Mouse (Mus musculus) ovary, postnatal 10 days (tissue): ENCODE measurements around the gene Mylk3.

ENCODE experiments used
- DNase-seq: peaks from one replicate; pipeline ENCODE4 v3.0.0; 2022; ENCODE audit warnings: low spot score

The Mylk3 gene

GRCm38 (mm10) chr8:85380824-85381209, 5.3 kb downstream of the Mylk3 start:
- peak; percentile 18 for DNase-seq

GRCm38 (mm10) chr8:85380123-85380823, 5.9 kb downstream of the Mylk3 start:
- no peak for DNase-seq

GRCm38 (mm10) chr8:85379142-85379781, 6.9 kb downstream of the Mylk3 start:
- DNase-seq = no peak

GRCm38 (mm10) chr8:85376516-85376915, 9.6 kb downstream of the Mylk3 start:
- DNase-seq = no peak

GRCm38 (mm10) chr8:85374286-85374685, 11.9 kb downstream of the Mylk3 start:
- no peak for DNase-seq

- DNase-seq = no peak
Measured at GRCm38 (mm10) chr8:85373435-85374039, 12.6 kb downstream of the Mylk3 start.

GRCm38 (mm10) chr8:85372465-85372839, 13.7 kb downstream of the Mylk3 start:
- no peak for DNase-seq

- no peak for DNase-seq
Measured at GRCm38 (mm10) chr8:85371736-85372464, 14.2 kb downstream of the Mylk3 start.

GRCm38 (mm10) chr8:85365176-85365575, 21.0 kb downstream of the Mylk3 start:
- DNase-seq = no peak

- DNase-seq = no peak
Measured at GRCm38 (mm10) chr8:85364628-85365027, 21.5 kb downstream of the Mylk3 start.

- no peak for DNase-seq
Measured at GRCm38 (mm10) chr8:85363406-85363805, 22.7 kb downstream of the Mylk3 start.

- no peak for DNase-seq
Measured at GRCm38 (mm10) chr8:85362211-85362610, 23.9 kb downstream of the Mylk3 start.

- DNase-seq = no peak
Measured at GRCm38 (mm10) chr8:85353287-85353686, 32.9 kb downstream of the Mylk3 start.

GRCm38 (mm10) chr8:85339871-85340573, 46.1 kb downstream of the Mylk3 start:
- DNase-seq = no peak

- no peak for DNase-seq
Measured at GRCm38 (mm10) chr8:85337681-85338080, 48.5 kb downstream of the Mylk3 start.

GRCm38 (mm10) chr8:85336211-85336933, 49.8 kb downstream of the Mylk3 start:
- no peak for DNase-seq

- no peak for DNase-seq
Measured at GRCm38 (mm10) chr8:85335105-85335504, 51.0 kb downstream of the Mylk3 start.

GRCm38 (mm10) chr8:85329506-85329905, 56.6 kb downstream of the Mylk3 start:
- DNase-seq = no peak

GRCm38 (mm10) chr8:85327036-85327435, 59.1 kb downstream of the Mylk3 start:
- no peak for DNase-seq

GRCm38 (mm10) chr8:85323084-85323483, 63.1 kb downstream of the Mylk3 start:
- DNase-seq = no peak

- DNase-seq = no peak
Measured at GRCm38 (mm10) chr8:85321981-85322380, 64.2 kb downstream of the Mylk3 start.
